Mouse (Mus musculus): ENCODE measurements around the gene Eras.

GRCm38 (mm10) chrX:7879819-7880218 lies 48.6 kb downstream of the Eras start:
- TF ChIP-seq CTCF (IDR thresholded peaks at IDR 0.05; ENCODE audit: insufficient read depth, low read length) (peak; percentile 32), POLR2A (IDR thresholded peaks at IDR 0.05; ENCODE audit: borderline replicate concordance, extremely low read depth, low read depth, low read length) (no peak)
